Mouse (Mus musculus) telencephalon, adult 2 months (tissue): Measurements from ENCODE around the gene Olfr308.
"Not testable (repeated sequence)": the region's sequence is repeated elsewhere in the genome, so short reads cannot be mapped to it uniquely, and the experiment has no call there.

Experiments
- DNase-seq: peaks from one replicate; pipeline ENCODE4 v3.0.0-alpha.2; 2011; ENCODE audit warnings: low read depth, low spot score

Gene Olfr308

DNA sequence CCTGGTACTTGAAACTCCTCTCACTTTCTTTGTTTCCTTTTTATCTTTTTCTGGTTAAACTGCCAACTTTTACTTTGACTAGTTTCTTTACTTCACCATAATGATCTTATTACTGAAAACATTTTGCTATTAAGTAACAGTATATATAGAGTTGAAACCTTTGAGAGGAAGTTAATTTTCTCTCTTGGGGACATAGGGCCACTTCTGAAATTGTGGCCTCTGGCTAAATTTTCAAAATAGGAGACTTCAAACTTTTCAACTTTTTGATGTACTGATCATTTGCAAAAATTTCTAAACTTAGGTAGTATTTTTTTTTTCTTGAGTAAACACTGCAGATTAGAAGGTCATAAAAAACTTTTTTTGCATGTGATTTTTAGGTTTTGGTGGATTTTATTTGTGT, at the start of gene Olfr308:
TSS of gene Olfr308 (minus strand) at position 101 of the 400 bp plus-strand sequence.
- DNase-seq: no peak

DNA sequence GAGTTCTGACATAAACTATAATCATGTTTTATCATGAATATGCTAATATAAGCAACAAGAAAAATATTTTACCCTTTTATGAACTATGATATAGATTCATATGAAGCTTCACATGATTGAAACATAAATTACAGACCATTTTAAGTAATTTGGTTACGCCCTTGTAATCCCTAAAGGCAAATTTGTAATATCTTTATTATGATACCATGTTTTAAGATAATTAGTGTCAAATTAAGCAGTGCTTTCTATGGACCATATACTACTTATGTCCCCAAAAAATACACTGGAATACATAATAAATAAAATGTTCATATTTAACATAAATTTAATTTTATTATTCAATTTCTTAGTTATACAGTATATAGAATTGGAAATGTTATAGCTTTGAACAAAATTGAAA, 41.4 kb upstream of the Olfr308 start, which contains the start of gene Olfr305:
TSS of gene Olfr305 (minus strand) at position 101 of the 400 bp plus-strand sequence.
- DNase-seq: no peak

DNA sequence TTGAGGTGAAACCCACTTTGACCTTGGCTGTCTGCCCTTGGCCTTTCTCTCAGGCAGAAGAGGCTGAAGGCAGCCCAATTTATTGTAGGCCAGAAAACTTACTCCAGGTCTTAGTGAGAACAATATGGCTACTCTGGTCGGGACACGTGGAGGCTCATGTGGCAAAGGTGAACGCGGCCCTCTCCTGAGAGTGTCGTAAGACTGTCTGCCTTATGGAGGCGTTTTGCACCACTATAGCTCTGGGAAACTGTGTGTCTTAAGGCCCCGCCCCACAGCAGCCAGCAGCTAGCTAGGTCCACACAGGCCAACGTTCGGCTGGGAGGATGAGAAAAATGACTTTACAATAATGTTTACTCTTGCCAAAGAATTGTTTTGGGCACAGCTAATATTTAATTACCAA, 20.9 kb upstream of the Olfr308 start:
- not testable (repeated sequence) for DNase-seq

DNA sequence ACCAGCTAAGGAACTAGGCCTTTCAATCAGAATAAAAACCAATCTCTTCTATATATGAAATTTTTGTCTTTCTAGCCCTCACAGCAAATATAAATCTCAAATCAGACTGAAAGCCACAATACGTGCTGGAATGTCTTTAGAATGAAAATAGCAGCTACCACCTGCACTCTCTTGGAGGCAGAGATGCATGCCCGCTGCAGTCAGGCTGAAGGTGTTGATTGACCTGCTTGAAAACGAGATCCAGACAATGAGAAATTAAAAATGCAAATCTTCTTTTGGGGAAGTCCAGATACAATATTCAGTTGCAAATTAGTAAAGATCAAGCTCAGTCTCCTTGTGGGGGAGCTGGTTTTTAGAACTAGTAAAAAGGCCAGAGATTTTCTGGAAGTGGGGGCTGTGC, 18.8 kb upstream of the Olfr308 start:
- no peak for DNase-seq

DNA sequence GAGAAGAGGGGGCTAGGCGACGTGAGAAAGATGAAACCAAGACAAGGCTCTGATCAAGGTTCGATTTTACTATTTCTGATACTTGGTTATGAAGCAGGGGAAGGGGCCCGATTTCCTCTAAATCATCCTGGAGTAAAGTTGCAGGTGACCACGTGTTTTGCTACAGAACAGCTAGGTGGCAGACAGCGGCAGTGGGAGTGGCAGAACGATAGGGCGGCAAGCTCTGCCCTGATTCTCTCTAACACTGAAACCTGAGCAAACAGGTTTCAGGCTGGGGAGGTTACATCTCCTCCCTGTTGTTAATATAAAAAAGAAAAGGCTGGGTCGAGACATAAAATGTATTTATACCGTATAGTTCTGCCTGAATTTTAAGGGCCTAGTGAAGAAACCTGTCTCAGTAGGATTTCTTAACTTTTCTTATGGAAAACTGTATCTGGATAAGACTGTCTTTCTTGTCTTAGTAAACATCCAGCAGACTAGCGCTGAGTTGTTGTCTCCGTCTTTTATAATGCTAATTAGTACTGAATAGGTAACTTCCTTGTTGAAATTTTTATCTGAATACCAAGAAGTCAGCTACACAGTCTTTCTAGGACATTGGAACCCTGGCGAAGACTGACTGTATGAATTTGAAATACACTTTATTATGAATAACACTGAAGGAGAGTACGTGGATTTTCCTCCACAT, 17.6 kb upstream of the Olfr308 start:
- DNase-seq: no peak

DNA sequence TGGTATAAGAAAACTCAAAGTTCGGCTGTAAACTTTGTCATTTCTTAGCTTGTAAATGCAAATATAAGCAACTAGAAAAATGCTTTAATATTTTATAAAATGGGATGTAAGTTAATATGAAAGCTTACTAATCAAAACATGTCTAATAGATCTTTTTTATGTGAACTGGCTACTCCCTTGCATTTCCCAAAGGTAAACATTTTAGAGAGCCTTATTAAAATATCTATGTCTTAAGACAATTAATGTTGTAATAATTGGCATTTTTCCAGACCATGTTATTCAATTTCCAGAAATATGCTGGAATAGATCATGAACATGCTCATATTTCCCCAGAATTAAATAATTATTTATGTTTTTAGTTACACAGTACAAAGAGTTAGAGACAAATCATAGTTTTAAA, 12.1 kb upstream of the Olfr308 start, which contains the start of gene Olfr307:
TSS of gene Olfr307 (minus strand) at position 101 of the 400 bp plus-strand sequence.
- no peak for DNase-seq

DNA sequence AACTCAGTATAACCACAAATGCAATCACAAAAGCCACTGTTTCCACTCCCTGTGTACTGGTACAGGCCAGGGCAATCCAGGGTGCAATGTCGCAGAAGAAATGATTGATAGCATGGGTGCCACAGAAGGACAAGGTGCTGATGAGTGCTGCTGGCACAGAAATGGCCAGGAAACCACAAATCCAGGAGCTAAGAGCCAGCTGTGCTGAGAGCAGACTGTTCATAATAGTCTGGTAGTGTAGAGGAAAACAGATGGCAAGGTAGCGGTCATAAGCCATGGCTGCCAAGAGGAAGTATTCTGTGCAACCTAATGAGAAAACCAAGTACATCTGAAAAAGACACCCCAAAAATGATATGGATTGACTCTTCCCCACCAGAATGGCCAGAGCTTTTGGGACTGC, 4.1 kb downstream of the Olfr308 start:
- DNase-seq: no peak

DNA sequence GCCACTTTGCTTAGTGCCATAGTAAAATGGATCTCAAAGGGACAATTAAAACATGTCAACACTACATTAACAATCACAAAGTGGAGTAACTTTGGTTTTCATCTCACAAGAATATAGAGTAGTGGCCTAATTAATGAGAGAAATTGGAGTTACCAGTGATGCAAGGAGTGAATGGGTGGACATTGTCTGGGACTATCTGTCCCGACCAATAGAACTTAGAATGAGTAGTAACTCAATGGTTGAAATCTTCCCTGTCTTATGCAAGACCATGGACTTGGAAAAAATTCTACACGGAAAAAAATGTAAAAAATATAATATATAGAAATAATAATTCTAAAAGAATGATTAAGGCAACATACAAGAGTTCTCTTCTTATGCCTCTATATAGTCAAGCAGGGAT, 11.8 kb downstream of the Olfr308 start, which contains the start of gene Olfr309:
TSS of gene Olfr309 (minus strand) at position 101 of the 400 bp plus-strand sequence.
- no peak for DNase-seq

DNA sequence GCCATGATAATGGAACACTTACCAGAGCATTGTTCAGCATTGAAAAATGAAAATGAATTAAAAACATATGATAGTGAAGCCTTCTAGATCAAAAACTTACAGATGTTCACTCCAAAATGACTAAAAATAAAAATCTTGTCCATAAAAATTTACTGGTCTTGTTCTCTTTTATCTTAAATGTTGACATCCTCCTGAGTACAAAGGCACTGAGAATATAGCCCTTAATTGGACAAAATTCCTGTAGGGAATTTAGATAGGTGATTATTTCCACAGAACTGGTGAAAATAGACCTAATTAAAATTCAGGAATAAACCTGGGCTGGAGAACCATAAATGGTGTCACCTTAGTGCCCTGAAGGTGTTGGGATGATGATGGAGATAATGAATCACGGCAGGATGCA, 48.4 kb downstream of the Olfr308 start, which contains the start of gene Olfr310:
TSS of gene Olfr310 (minus strand) at position 101 of the 400 bp plus-strand sequence.
- no peak for DNase-seq
